Mouse (Mus musculus): ENCODE measurements at regions not wholly inside any gene's neighbourhood (a gene's known extent, or its start where the extent isn't known, plus 50 kb on each side); places are given as distances from the start of the nearest gene placed in this dataset.

GRCm38 (mm10) chr12:12498621-12499020 lies 236.7 kb downstream of the Fam49a start:
- no peak for DNase-seq

- no peak for DNase-seq
Measured at GRCm38 (mm10) chr12:12497277-12497841, 235.4 kb downstream of the Fam49a start.

- DNase-seq: peak; percentile 74 to 80
Measured at GRCm38 (mm10) chr12:12496593-12497141, 234.7 kb downstream of the Fam49a start.

- no peak for DNase-seq
Measured at GRCm38 (mm10) chr12:12490173-12490572, 228.2 kb downstream of the Fam49a start.

- no peak for DNase-seq
Measured at GRCm38 (mm10) chr12:12488090-12488489, 226.2 kb downstream of the Fam49a start.

- no peak for DNase-seq
Measured at GRCm38 (mm10) chr12:12486656-12487356, 224.9 kb downstream of the Fam49a start.

GRCm38 (mm10) chr12:12484921-12485680 lies 223.2 kb downstream of the Fam49a start:
- DNase-seq: no peak

- DNase-seq: no peak
Measured at GRCm38 (mm10) chr12:12480451-12480850, 218.5 kb downstream of the Fam49a start.

GRCm38 (mm10) chr12:12452086-12452485 lies 190.1 kb downstream of the Fam49a start:
- no peak for DNase-seq

- no peak for DNase-seq
Measured at GRCm38 (mm10) chr12:12446768-12447167, 184.8 kb downstream of the Fam49a start.

- DNase-seq: no peak
Measured at GRCm38 (mm10) chr12:12446281-12446680, 184.3 kb downstream of the Fam49a start.

GRCm38 (mm10) chr12:12442872-12443271 lies 180.9 kb downstream of the Fam49a start:
- DNase-seq: no peak

GRCm38 (mm10) chr12:12436379-12436778 lies 174.4 kb downstream of the Fam49a start:
- peak; percentile 28 for DNase-seq

- no peak for DNase-seq
Measured at GRCm38 (mm10) chr12:12432597-12432996, 170.7 kb downstream of the Fam49a start.

All from cerebellum, postnatal 10 days (tissue).